Mouse (Mus musculus) frontal cortex, postnatal 25 days (tissue): ENCODE results near the gene Polr2e.

Experiments
- DNase-seq, 2 experiments: peaks; one replicate each; pipeline ENCODE4 v3.0.0; 2022; ENCODE audit warnings: low spot score in 2 of 2

Gene Polr2e

DNA sequence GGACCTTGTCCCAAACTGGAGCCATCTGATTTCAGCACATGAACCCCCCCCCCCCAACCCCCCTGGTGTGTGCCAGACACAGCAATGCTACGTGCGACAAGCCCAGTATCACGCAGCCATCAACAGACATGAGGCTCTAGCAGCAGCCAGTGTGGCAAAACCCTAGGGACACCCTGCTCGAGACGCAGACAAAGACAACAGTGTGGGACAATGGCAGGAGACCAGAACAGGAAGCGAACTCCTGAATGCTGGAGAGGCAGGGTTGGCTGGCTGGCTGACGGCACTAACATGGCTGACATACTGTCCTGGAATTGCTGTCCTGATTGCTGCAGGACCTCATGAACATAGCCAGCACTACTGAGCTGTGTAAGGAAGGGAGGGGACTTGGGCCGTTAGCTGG is 4.4 kb downstream of the Polr2e start:
- no peak for DNase-seq

DNA sequence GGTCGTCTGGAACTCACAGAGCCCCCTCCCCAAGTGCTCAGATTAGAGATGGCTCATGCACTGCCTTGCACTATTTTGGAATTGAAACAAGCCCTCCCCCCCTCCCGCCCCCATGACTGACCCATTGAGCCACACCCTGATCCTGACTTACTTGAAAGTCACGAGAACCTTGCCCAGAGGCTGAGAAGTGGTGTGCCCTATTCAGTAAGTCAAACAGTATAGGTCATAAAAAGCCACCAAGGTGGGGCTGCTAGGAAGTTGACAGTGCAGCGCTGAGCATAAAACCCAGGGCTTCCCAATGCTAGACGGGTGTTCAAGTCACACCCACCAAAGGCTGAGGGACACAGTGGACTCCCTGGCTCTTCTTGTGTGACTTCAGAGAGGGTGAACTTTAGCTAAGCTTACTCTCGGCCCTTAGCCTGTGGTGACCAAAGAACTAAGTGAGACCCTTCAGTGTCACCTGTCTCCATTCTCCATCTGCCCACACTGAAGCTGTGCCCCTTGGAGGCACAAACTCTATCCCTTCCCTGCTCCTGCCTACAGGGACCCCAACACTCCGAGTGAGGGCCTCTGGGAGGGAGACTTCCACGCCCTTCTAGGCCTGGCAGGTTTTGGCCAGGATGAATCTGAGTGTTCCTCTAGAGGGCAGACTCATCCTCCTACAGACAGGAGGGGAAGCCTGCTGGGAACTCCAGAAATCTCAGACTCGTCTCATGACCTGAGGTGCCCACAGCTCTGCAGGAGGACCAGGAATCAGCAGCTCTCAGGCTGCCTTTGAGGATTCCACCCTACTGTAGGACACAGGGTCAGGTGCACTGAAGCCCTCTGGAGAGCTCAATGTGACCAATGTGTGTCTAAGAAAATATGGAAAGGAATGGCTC is 5.8 kb downstream of the Polr2e start:
- no peak for DNase-seq

DNA sequence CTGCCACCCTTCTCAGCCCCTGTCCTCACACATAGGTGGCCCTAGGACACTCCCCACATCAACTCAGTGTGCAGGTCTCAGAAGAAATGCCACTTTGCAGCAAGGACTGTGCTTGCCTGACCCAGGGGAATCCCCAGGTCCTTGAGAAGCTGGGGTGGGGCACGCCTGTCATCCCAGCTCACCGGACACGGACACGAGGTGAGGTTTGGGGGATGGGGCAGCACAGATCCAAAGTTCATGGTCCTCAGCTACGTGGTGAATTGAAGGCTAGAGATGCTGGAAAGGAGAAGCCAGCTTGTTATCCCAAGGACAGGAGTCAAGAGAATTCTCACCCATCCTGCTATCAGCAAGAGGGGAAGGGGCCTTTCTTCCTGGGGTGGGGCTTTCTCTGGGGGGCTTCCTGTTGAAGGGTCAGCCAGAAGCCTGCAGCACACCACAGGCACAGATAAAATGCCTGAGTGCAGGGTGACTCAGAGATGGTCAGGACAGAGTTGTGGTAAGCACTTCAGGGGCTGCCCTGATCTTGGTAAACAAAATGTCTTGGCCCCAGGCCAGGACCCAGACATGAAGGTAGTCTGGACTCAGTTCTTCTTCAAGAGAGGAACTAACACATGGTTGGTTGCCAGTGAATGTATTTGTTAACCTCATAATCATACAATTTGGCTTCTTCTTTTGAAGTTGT is 6.7 kb downstream of the Polr2e start:
- no peak for DNase-seq

DNA sequence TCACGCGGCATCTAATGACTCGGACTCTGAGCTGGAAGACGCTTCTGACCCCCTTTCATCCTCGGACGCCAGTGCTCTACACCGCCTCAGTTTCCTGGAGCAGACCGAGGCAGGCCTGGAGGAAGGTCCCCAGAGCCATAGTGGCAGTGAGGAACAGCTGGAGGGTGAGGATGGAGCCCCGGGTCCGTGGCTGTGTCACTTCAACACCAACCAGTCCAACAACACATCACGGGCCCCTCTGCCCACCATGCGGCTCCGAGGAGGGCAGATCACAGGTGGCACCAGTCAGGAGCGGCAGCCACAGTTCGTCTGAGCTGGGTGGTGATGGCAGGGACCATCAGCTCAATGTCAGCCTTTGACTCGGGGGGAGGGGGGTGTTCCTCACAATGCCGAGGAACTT is 8.9 kb downstream of the Polr2e start:
- no peak for DNase-seq

DNA sequence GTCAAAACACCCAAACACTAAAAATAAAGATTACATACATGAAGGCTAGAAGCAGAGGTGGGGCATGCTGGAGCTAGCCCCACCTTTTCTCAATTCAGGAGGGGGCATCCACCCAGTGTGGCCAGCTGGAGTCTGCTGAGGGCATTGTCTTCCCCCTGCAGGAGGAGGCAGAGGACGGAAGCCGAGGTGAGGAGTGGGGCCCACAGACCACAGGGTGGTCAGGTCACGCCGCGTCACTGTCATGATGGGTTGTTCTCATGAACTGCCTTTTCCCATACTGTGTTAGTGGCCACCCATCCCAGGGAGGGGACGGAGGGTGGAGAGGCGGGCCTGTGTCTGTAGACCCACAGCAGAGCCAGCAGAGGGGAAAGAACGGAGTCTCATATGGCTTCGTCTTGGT is 9.4 kb downstream of the Polr2e start:
- DNase-seq = no peak

DNA sequence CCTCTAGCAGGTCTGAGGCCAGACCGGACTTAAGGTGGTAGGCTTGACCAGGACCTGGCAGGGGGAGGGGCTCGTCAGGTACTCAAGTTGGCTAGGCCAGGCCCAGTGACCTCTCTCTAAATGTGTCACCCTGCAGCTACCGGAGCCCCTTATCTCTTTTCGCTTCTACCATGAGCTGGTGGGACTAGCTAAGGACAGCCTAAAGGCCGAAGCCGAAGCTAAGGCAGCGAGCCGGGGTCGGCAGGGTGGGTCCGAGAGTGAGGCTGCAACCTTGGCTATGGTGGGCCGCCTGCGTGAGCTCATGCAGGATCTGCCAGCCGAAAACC is 11.1 kb downstream of the Polr2e start:
- DNase-seq = no peak

DNA sequence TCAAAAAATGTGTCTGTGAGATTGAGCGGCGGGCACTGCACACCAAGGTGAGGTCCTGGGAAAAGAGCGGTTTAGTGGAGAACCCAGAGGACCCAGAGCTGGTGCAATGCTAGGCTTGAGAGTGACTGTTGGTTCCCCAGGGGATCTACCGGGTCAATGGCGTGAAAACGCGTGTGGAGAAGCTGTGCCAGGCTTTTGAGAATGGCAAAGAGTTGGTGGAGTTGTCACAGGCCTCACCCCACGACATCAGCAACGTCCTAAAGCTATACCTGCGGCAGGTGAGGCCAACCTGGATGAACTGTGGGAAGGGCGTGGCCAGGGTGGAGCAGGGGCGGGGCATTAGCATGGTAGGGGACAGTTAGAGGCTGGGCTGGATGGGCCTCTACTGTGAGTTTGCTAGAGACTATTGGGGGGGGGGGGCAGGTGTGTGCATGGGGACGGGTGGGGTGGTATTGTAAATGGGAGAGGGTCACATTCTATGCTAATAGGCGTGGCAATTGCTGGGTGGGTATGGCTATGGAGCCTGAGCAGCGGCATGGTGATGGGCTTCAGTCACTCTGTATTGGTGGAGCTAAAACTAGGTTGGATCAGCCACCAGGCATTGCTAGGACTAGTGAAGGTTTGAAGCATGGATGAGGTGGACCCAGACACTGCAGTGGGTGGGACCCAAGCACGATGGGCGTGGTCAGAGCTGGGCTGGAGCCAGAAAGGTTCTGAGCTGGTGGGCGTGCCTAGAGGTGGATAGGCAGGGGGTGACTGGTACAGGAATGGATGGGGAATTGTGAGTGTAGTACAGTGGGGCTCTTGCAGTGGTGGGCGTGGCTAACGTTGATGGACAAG is 11.7 kb downstream of the Polr2e start:
- no peak for DNase-seq

DNA sequence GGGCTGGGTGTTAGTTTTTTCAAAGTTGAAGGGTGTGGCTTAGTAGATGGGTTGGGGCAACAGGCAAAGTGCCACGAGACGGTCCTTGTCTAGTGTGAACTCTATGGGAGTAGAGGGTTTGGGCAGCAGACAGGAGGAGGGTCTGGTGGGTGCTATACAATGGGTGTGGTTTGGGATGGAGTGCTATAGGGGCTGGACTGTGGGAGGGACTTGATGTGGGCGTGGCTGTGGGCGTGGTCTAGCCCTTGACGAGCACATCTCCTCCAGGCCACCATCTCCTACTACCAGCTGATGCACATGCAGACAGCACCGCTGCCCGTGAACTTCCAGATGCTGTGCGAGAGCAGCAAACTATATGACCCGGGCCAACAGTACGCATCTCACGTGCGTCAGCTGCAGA is 13.7 kb downstream of the Polr2e start:
- DNase-seq = no peak

DNA sequence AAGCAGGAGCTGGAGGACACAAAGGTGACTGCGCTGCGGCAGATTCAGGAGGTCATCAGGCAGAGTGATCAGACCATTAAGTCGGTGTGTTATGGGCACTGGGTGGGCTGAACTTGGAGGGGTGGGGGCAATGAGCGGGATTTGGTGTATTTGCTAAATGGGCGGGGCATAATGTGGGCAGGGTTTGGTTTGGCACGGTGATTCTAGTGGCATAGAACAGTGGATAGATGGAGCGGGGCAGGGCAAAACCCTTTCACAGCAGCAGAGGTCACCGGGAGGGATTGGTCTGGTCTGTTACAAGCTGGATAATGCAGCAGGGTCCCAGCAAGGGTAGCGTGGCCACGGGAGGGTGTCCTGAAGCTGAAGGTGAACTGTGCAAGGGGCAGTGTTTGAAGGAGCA is 14.1 kb downstream of the Polr2e start:
- no peak for DNase-seq

DNA sequence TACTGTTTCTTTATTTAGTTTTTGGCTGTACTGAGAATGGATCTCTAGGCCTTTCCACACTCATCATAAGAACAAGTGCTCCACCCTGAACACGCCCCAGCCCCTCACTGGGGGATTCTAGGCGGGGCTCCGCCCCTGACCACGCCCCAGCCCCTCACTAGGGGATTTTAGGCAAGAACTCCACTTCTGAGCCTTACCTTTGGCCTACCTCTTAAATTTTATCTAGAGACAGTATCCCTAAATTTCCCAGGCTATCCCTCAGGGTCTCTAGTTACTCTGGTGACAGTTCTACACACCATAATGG is 14.6 kb downstream of the Polr2e start:
- no peak for DNase-seq

DNA sequence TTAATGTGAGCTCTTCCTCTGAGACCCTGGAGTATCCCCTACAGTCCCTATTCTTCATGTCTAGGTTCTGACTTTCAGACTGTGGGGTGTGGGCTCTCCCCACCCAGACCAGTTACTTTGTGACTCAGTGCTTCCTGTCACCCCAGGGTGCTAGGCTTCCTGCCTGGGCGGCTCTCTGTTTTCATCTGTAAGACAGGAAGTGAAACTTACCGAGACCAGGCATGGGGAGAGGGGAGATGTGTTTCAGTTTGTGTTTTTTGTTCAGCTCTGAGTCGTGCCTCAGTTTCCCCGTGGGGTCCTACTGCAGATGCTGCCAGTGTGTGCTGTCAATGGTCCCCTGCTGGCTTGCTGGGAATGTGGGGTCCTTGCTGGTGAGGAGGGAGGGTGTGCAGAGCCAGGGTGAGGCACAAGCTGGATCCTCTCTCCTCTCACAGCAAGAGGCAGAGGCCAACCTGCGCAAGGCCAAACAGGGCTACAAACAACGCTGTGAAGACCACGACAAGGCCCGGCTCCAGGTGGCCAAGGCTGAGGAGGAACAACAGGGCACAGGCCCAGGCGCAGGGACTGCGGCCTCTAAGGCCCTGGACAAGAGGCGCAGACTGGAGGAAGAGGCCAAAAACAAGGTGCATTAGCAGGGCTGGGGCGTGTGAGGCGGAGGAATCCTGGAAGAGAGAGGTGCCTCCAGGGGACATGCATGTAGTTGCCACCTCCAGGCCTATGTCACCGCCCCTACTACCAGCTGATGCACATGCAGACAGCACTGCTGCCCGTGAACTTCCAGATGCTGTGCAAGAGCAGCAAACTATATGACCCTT is 15.2 kb downstream of the Polr2e start:
- DNase-seq = no peak

DNA sequence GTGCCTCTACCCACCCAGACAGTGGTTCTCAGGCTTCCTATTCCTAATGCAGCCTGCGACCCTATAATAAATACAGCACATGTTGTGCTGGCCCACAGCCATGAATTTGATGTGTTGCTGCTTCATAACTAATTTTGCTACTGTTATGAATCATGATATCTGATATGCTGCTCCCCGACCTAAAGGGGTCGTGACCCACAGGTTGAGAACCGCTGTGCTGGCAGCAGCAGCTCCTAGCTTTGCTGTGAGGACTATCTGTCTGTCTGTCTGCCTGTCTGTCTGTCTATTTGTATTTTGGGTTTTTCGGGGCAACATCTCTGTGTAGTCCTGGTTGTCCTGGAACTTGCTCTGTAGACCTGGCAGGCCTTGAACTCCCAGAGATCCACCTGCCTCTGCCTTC is 15.8 kb downstream of the Polr2e start:
- DNase-seq = no peak

DNA sequence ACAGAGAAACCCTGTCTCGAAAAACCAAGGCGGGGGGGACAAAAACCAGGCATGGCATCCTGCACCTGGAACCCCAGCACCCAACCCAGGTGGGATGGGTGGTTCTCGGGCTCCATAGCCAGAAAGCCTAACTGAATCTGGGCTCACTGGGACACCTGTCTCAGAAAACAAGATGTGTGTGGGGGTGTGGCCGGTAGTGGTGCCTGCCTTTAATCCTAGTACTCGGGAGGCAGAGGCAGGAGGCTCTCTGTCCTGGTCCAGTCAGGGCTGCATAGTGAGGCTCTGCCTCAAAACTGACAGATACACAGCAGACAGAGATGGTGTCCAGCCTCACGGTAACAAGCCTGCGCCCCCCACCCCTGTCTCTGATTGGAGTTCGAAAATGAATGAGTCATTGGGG is 16.8 kb downstream of the Polr2e start:
- no peak for DNase-seq

DNA sequence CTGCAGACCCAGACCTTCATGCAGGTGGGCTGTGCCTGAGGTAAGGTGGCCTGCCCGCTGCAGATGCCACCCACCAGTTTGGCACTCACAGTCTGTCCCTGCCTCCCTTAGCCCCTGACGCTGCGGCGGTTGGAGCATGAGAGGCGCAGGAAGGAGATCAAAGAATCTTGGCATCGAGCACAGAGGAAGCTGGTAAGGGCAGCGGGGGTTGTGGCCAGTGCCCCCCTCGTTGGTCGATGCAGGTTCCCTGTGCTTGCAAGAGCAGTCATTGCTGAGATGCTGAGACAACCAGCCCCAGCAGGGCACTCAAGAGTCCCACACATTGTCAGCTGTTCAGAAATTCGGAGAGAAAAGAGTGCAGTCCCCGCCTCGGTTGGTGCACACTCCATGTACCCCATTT is 17.4 kb downstream of the Polr2e start:
- DNase-seq = no peak

DNA sequence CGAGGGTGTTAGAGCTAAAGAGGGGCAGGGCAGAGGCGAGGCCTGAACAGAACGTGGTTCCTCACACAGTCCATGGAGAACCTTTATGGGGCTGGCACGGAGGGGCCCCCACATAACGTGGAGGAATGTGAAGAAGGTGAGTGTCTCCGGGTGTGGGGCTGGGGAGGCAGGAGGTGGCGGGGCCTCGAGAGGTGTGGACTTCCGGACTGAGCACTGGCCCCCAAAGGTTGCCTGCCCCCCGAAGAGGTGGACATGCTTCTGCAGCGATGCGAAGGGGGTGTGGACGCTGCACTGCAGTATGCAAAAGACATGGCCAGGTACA is 18.3 kb downstream of the Polr2e start:
- DNase-seq = no peak

DNA sequence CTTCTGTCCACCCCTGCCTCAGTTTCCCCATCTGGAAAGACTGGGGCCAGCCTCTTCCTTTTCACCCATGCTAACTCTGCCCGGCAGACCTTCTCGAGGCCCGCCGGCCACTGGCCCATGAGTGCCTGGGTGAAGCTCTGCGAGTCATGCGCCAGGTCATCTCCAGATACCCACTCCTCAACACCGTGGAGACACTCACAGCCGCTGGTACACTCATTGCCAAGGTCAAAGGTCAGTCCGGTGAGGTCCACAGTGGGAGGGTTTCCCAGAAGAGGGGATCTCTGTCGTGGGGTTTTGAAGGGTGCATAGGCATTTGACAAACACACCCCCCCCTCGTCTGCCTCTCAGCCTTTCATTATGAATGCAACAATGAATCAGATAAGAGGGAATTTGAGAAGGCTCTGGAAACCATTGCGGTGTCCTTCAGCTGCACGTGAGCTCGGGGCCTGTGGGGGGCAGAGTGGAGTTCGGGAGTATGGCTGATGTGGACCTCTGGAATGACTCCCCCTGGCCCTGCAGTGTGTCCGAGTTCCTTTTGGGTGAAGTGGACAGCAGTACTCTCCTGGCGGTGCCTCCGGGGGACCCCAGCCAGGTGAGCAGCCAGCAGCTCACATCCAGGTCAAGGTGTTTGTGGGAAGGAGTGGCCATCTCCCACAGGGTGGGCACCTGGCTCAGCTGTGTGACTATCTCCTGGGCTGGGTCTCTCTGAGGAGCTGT is 18.8 kb downstream of the Polr2e start:
- no peak for DNase-seq

DNA sequence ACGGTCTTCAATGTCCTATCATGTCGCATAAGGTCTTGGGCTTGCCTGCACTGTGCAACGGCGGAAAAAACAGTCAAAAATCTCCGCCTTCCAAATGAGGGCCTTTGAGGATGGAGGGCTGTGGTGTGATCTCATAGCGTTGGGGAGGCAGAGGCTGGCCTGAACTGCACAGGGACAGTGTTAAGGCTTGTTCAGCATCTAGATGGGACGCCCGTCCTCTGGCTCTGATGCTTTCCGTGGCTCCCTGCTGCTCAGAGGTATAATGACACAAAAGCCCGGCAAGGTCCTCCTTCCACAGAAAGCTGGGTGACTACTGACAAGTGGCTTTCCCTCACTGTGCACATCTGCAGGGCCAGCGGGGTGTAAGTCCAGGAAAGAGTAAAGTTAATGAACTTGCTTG is 19.4 kb downstream of the Polr2e start:
- no peak for DNase-seq

DNA sequence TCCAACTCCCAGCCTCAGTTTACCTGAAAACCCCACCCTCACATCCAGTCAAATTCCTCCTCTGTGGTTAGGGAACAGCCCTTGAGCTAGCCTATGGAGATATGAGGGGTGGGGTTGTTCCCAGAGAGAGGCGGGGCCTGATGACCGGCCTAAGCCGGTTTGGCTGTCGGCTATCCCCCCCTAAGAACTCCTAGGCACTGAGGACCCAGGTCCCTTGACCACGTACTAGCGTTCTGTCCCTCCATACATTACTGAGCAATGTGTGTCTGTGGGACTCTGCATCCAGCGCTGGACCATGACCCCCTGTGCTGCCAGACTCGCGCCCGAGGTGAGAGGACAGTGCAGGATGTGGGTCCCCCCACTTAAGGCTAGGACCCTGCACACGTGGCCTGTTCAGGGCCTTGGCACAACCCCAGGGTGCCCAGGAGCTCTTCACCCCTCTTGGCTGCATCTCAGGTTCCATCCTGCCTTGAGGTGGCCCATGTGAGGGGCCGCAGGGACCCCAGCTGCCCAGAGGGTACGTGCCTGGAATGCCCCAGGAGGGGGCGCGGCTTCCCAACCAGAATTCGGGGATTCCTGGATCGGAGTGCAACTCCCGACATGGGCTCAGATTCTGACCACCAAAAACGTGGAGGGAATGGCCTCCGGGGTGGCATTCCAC is 20.0 kb downstream of the Polr2e start:
- no peak for DNase-seq

DNA sequence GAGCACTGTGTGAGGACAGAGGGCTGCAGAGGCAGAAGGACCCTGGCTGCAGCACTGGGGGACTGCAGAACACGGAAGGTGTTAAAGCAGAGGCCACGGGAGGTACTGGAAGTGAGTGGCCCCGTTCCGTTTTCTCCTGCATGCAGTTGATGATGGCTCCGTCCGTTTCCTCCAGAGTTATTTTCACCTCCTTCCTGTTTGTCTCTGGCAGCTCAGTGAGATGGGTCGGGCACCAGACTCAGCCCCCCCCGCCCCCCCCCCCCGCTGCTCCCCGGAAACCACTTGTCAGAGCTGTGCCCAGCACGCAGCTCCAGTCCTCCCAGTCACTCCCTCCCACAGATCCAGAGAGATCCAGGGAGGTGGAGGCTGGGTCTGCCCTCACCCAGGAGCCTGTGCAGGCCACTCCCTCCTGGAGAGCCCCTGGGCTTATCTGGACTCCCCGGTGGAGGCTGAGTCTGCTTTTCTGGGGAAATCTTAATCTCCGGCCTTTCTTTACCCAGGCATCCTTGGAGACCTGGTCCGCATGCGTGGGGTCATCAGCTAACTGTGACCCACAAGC is 20.8 kb downstream of the Polr2e start:
- DNase-seq = no peak

DNA sequence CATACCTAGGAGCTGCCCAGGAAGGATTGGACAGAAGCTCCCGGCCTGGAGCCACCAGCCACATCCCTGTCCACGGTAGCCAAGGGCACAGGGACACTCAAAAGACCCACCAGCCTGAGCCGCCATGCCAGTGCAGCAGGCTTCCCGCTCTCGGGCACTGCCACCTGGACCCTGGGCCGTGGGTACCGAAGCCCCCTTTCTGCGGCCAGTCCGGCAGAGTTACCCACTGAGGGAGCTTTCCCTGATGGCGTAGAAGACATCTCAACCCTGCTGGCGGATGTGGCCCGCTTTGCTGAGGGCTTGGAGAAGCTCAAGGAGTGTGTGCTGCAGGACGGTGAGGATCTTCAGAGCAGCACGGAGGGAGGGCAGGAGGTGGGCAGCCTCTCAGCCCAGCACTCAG is 21.8 kb downstream of the Polr2e start:
- DNase-seq = no peak

DNA sequence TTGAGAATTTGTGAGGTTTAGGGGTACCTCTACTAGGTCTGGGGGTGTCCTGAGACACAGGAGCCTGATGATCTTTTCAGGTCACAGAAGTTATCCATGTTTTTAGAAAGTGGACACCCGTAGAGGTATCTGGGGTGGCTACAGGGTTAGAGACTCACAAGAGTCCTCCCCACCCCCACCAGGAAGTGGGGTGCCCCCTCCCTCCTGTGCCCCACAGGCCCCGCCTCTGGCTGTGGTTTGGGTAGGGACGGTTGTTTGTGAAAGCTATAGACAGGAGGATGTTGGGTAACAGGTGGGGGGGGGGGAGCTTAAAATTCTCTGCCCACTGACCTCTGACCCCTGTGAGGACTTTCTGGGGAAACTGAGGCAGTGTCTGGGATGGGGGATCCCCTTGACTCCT is 22.2 kb downstream of the Polr2e start:
- no peak for DNase-seq
